Mouse (Mus musculus) adrenal gland (tissue): ENCODE data around the gene Klhl8.

ENCODE experiments used
- intact Hi-C: fragments of 180-260 bp; cut with DNase I; formaldehyde crosslinking; loops from one replicate; pipeline ENCODE4 v1.15.1; 2025

The Klhl8 gene

GRCm38 (mm10) chr5:103852756-103853549 is 58.1 kb downstream of the Klhl8 start:
- intact Hi-C loops, result no loop called here

- intact Hi-C loops, result no loop called here
Observed at GRCm38 (mm10) chr5:103848546-103848945, 62.5 kb downstream of the Klhl8 start.

GRCm38 (mm10) chr5:103846609-103847008 is 64.5 kb downstream of the Klhl8 start:
- intact Hi-C loops, result no loop called here

GRCm38 (mm10) chr5:103846154-103846551 is 64.9 kb downstream of the Klhl8 start:
- intact Hi-C loops, result no loop called here

GRCm38 (mm10) chr5:103845418-103846153 is 65.5 kb downstream of the Klhl8 start:
- intact Hi-C loops, result no loop called here

GRCm38 (mm10) chr5:103843938-103844337 is 67.1 kb downstream of the Klhl8 start:
- intact Hi-C loops, result no loop called here

GRCm38 (mm10) chr5:103839265-103839626 is 71.8 kb downstream of the Klhl8 start:
- intact Hi-C loops, result no loop called here

GRCm38 (mm10) chr5:103838550-103839264 is 72.4 kb downstream of the Klhl8 start:
- intact Hi-C loops, result no loop called here

- intact Hi-C loops, result no loop called here
Observed at GRCm38 (mm10) chr5:103836148-103836784, 74.8 kb downstream of the Klhl8 start.

GRCm38 (mm10) chr5:103835471-103836147 is 75.5 kb downstream of the Klhl8 start:
- intact Hi-C loops, result no loop called here

- intact Hi-C loops, result no loop called here
Observed at GRCm38 (mm10) chr5:103830886-103831285, 80.2 kb downstream of the Klhl8 start.

GRCm38 (mm10) chr5:103829158-103829557 is 81.9 kb downstream of the Klhl8 start:
- intact Hi-C loops, result no loop called here

- intact Hi-C loops, result no loop called here
Observed at GRCm38 (mm10) chr5:103828729-103829128, 82.3 kb downstream of the Klhl8 start.

GRCm38 (mm10) chr5:103828304-103828703 is 82.8 kb downstream of the Klhl8 start:
- intact Hi-C loops, result no loop called here

- intact Hi-C loops, result no loop called here
Observed at GRCm38 (mm10) chr5:103822949-103823348, 88.1 kb downstream of the Klhl8 start.

GRCm38 (mm10) chr5:103821500-103822298 is 89.4 kb downstream of the Klhl8 start:
- intact Hi-C loops, result no loop called here

GRCm38 (mm10) chr5:103821062-103821461 is 90.0 kb downstream of the Klhl8 start:
- intact Hi-C loops, result no loop called here

- intact Hi-C loops, result loop anchor here (5.0 kb wide), 3 partner anchors 37 to 137 kb away; no protein-coding TSS in a partner anchor
Observed at GRCm38 (mm10) chr5:103819674-103820073, 91.4 kb downstream of the Klhl8 start.

GRCm38 (mm10) chr5:103818602-103819001 is 92.5 kb downstream of the Klhl8 start:
- intact Hi-C loops, result loop anchor here (5.0 kb wide), 3 partner anchors 36 to 136 kb away; no protein-coding TSS in a partner anchor

GRCm38 (mm10) chr5:103817754-103818153 is 93.3 kb downstream of the Klhl8 start:
- intact Hi-C loops, result loop anchor here (5.0 kb wide), 3 partner anchors 35 to 135 kb away; no protein-coding TSS in a partner anchor
